Comparison of ENCODE assay signal across 8 mouse cellular contexts in the genomic region with DNA sequence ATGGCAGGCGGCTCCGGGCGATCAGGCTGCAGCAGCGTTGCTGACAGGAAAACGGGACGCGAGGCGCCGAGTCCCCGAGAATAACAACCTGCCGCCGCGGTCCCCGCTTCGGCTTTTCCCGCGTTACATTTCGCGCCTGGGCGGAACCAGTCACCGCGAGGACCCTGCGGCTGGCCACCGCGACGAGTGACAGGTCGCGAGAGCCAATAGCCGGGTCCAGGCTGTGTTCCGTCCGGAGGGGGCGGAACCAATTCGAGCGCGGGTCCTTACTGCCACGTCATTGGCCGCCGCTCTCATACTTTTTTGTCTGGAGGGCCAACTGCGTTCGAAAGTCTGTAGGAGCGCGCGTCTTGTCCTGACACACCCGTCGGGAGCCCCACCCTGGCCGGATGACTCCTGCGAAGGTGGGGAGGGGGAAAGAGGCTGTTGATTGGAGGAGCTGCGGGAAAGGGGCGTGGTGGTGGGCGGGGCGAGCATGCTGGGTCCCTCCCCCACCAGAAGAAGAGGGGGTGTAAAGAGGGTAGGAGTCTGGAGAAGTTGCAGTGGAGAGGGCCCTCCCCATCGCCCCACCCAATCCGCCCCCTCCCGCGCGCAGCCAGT. TPM values are rescaled to one million over a fixed set of nuclear protein-coding genes. Genes with fewer than 3 reads are reported as not detected.
A peak's percentile ranks its signal among the peaks of the same experiment; 100 is the strongest.
DNase-seq lines count a peak whose midpoint lies in the region; ATAC-seq lines count a peak whose summit lies in the region.

Zfp367 (minus strand) TSS at position 120 of the 600 bp plus-strand sequence.

- H3K36me3 ChIP-seq in heart, embryonic 10.5 days: no peaks in the 10 kb centered on the region
- H3K36me3 ChIP-seq in kidney, embryonic 15.5 days: no peaks in the 10 kb centered on the region

- peak; percentile 97 to 98 for DNase-seq in B cell, adult 2 months
- DNase-seq in brain, adult 2 months (ENCODE audit: low read depth, low spot score): peak; percentile 97
- DNase-seq in heart, embryonic 10.5 days (ENCODE audit: low spot score): peak; percentile 100
- DNase-seq in liver: peak; percentile 99
- DNase-seq in spleen, postnatal 4 days (ENCODE audit: low spot score in 2 of 2): peak; percentile 98 to 99

- H3K4me1 ChIP-seq in heart, embryonic 10.5 days: peaks cover 30% of the 10 kb centered on the region
- H3K4me1 ChIP-seq in kidney, embryonic 15.5 days: peaks cover 34% of the 10 kb centered on the region

- 0% methylated on average over 56 of the region's 56 CpGs for WGBS in heart, embryonic 10.5 days
- under 1% methylated on average over 56 of the region's 56 CpGs for WGBS in kidney, embryonic 15.5 days

- peak within 1 kb of the TSS; percentile 92 for H3K4me3 ChIP-seq in heart, embryonic 10.5 days
- peak within 1 kb of the TSS; percentile 96 for H3K4me3 ChIP-seq in kidney, embryonic 15.5 days (replicated peaks)

- H3K27me3 ChIP-seq in heart, embryonic 10.5 days (ENCODE audit: insufficient read depth, poor library complexity, severe bottlenecking): no peaks in the 10 kb centered on the region
- peaks cover 2% of the 10 kb centered on the region; the same call in 1 of the 2 replicates for H3K27me3 ChIP-seq in kidney, embryonic 15.5 days

- H3K9me3 ChIP-seq in heart, embryonic 10.5 days: no peaks in the 10 kb centered on the region
- H3K9me3 ChIP-seq in kidney, embryonic 15.5 days (replicated peaks): no peaks in the 10 kb centered on the region

- peak within 1 kb of the TSS; percentile 96 for H3K27ac ChIP-seq in heart, embryonic 10.5 days
- H3K27ac ChIP-seq in kidney, embryonic 15.5 days: peak within 1 kb of the TSS; percentile 96

- peak; percentile 88 for ATAC-seq in erythroblast, adult 5-6 weeks (replicated peaks; ENCODE audit: low FRiP score, poor library complexity, severe bottlenecking)
- ATAC-seq in kidney, embryonic 15.5 days (replicated peaks; ENCODE audit: low FRiP score): peak; percentile 95
- ATAC-seq in monocyte, adult 5-6 weeks (replicated peaks; ENCODE audit: insufficient number of reproducible peaks, low FRiP score, low TSS enrichment, poor library complexity, severe bottlenecking): peak; percentile 95

- peak within 1 kb of the TSS; percentile 84 for H3K9ac ChIP-seq in kidney, embryonic 15.5 days

- peak within 1 kb of the TSS; percentile 95 for H3K4me2 ChIP-seq in kidney, embryonic 15.5 days

RNA-seq across cellular contexts. Expression of gene Zfp367, which starts in this region (rescaled TPM):
- total RNA-seq in erythroblast, adult 5-6 weeks (2015; ENCODE audit: low replicate concordance): 25.0 and 29.7 TPM in 2 replicates
- 29.6 and 43.4 TPM in 2 replicates for total RNA-seq in erythroblast, adult 5-6 weeks (2017; ENCODE audit: low replicate concordance)
- polyA plus RNA-seq in heart, embryonic 10.5 days (2016; fragmentation: Nextera tagmentation; extraction: Ambion mirVana): 16.8 and 20.4 TPM in 2 replicates
- polyA plus RNA-seq in kidney, embryonic 15.5 days (2015; fragmentation: Nextera tagmentation; extraction: Ambion mirVana): 17.1 and 17.6 TPM in 2 replicates
- total RNA-seq in monocyte, adult 5-6 weeks (2017): 19.2 to 26.9 TPM (median 21.2 TPM) in 3 replicates

Comparison
In these comparisons a context has a peak if more than half of its experiments do, and no peak if none do; other contexts are left out.
1. Peak in every context shown above with its lines: DNase-seq, ATAC-seq, H3K4me3 ChIP-seq and H3K27ac ChIP-seq.